In the genomic region with DNA sequence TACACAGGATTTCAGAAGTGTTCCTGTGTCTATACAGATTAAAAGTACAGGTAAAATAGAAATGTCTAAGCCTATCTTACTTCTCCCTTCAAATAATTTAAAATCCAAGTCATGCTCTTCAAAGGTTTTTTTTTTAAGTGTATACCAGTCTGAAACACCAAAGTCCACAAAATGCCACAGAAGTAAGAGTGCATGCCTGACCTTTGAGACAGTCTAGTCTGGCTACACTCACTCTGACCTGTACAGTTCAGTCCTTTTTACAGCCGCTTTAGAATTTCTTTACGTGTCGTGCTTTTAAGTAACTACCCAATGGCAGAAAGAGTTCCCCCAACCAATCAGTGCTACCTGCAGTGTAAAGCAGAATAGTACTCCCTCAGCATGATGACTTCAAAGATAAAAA, we compare ENCODE assay signal across 24 mouse cellular contexts.
"Had no signal": no experiment of that assay in that cellular context is flagged by ENCODE, and none has a peak within 500 bp of the region (broad histone marks: within the 10 kb centered on the region; RNA-seq: fewer than 3 reads in every experiment).

No protein-coding gene starts in this region.

- H3K9me3 ChIP-seq: heart, embryonic 10.5 days; heart, embryonic 12.5 days; hindbrain, embryonic 10.5 days; hindbrain, embryonic 12.5 days; intestine, embryonic 15.5 days; limb, embryonic 10.5 days; limb, embryonic 12.5 days; liver, embryonic 13.5 days; liver, embryonic 15.5 days had no signal

- H3K4me1 ChIP-seq: heart, embryonic 10.5 days; heart, embryonic 12.5 days; hindbrain, embryonic 10.5 days; hindbrain, embryonic 12.5 days; intestine, embryonic 15.5 days; limb, embryonic 10.5 days; limb, embryonic 12.5 days; liver, embryonic 13.5 days; liver, embryonic 15.5 days had no signal

- H3K27ac ChIP-seq: gastrocnemius, adult 2 months; heart, embryonic 10.5 days; hindbrain, embryonic 10.5 days; hindbrain, embryonic 12.5 days; hindbrain, embryonic 14.5 days; intestine, embryonic 15.5 days; kidney, postnatal 0 days; layer of hippocampus, adult 2 months; left cerebral cortex, adult 2 months; limb, embryonic 10.5 days; limb, embryonic 12.5 days; liver, embryonic 13.5 days; liver, embryonic 15.5 days had no signal

- H3K4me2 ChIP-seq: heart, embryonic 12.5 days; hindbrain, embryonic 12.5 days; hindbrain, embryonic 14.5 days; intestine, embryonic 15.5 days; limb, embryonic 12.5 days; liver, embryonic 13.5 days; liver, embryonic 15.5 days had no signal

- ATAC-seq: forebrain, embryonic 16.5 days; hindbrain, embryonic 16.5 days; inflammation-experienced regulatory T-cells, adult 6 months; intestine, embryonic 15.5 days; intestine, postnatal 0 days had no signal

- H3K9ac ChIP-seq: heart, embryonic 12.5 days; hindbrain, embryonic 12.5 days; hindbrain, embryonic 14.5 days; intestine, embryonic 15.5 days; limb, embryonic 12.5 days; liver, embryonic 13.5 days; liver, embryonic 15.5 days had no signal

- H3K4me3 ChIP-seq: gastrocnemius, adult 2 months; heart, embryonic 10.5 days; heart, embryonic 12.5 days; hindbrain, embryonic 10.5 days; hindbrain, embryonic 12.5 days; intestine, embryonic 15.5 days; layer of hippocampus, adult 2 months; left cerebral cortex, adult 2 months; limb, embryonic 10.5 days; limb, embryonic 12.5 days; liver, embryonic 13.5 days; liver, embryonic 15.5 days had no signal

- H3K36me3 ChIP-seq: heart, embryonic 10.5 days; heart, embryonic 12.5 days; hindbrain, embryonic 10.5 days; hindbrain, embryonic 12.5 days; intestine, embryonic 15.5 days; limb, embryonic 10.5 days; limb, embryonic 12.5 days; liver, embryonic 13.5 days; liver, embryonic 15.5 days had no signal

- DNase-seq: gastrocnemius, adult 2 months; gastrocnemius, postnatal 10 days; gastrocnemius, postnatal 25 days; heart, adult 18-20 months; heart, postnatal 10 days; heart, postnatal 4 days; liver, embryonic 13.5 days; lung, adult 2 months had no signal

- H3K27me3 ChIP-seq: heart, embryonic 12.5 days; hindbrain, embryonic 12.5 days; intestine, embryonic 15.5 days; limb, embryonic 12.5 days; liver, embryonic 13.5 days; liver, embryonic 15.5 days had no signal
